Mouse (Mus musculus) limb, embryonic 11.5 days (tissue): Measurements from ENCODE around the gene Hs1bp3. TPM values are rescaled to one million over a fixed set of nuclear protein-coding genes. Genes with fewer than 3 reads are reported as not detected.
A peak's percentile ranks its signal among the peaks of the same experiment; 100 is the strongest.

Experiments
- ATAC-seq: fragments of 200-750 bp; cut with Nextera tagmentation; 2 replicates; pipeline ENCODE4 v1.8.0; 2017; ENCODE audit warnings: low read depth; ENCODE audit not compliant: insufficient number of reproducible peaks, low FRiP score, low TSS enrichment
- DNase-seq: peaks from one replicate; pipeline ENCODE4 v3.0.0-alpha.2; 2015; ENCODE audit warnings: low spot score
- H3K27ac ChIP-seq: fragments of 300-500 bp; sonication (generic); replicated peaks from 2 replicates; pipeline ENCODE4 v1.5.1; 2014; ENCODE audit warnings: low read depth, mild to moderate bottlenecking, low read length
- H3K27me3 ChIP-seq: fragments of 300-500 bp; sonication (generic); 2 replicates; pipeline ENCODE4 v1.6.1; 2014; ENCODE audit warnings: mild to moderate bottlenecking, low read length, mixed read lengths; ENCODE audit not compliant: control insufficient read depth, insufficient read depth
- H3K36me3 ChIP-seq: fragments of 300-500 bp; sonication (generic); 2 replicates; pipeline ENCODE4 v1.6.1; 2014; ENCODE audit warnings: mild to moderate bottlenecking, low read length, moderate library complexity, mixed read lengths; ENCODE audit not compliant: control insufficient read depth, insufficient read depth
- H3K4me1 ChIP-seq: fragments of 300-500 bp; sonication (generic); 2 replicates; pipeline ENCODE4 v1.6.1; 2014; ENCODE audit warnings: low read length, mixed read lengths; ENCODE audit not compliant: control insufficient read depth, insufficient read depth
- H3K4me2 ChIP-seq: fragments of 300-500 bp; sonication (generic); 2 replicates; pipeline ENCODE4 v1.6.1; 2014; ENCODE audit warnings: low read depth, mild to moderate bottlenecking, moderate library complexity; ENCODE audit not compliant: severe bottlenecking
- H3K4me3 ChIP-seq: fragments of 300-500 bp; sonication (generic); 2 replicates; pipeline ENCODE4 v1.5.1; 2014; ENCODE audit warnings: low read depth, low read length
- H3K9ac ChIP-seq: fragments of 300-500 bp; sonication (generic); 2 replicates; pipeline ENCODE4 v1.6.1; 2014; ENCODE audit warnings: mild to moderate bottlenecking, low read length
- H3K9me3 ChIP-seq: fragments of 300-500 bp; sonication (generic); 2 replicates; pipeline ENCODE4 v1.6.1; 2016; ENCODE audit warnings: low read length; ENCODE audit not compliant: control insufficient read depth
- WGBS: fragments of 180-500 bp; shearing (Covaris S2); extraction: QIAGEN DNeasy Blood & Tissue Kit; methylation state at CpG from one replicate; pipeline ENCODE4 v1.1.7; 2014; 5-methylcytosine and 5-hydroxymethylcytosine counted together
- polyA plus RNA-seq: library from polyadenylated mRNA; unstranded; fragments of >200 nt; fragmentation: Nextera tagmentation; extraction: Ambion mirVana; gene quantifications from 2 replicates; pipeline ENCODE4 v1.2.1, GENCODE M21; 2014

The Hs1bp3 gene
- polyA plus RNA-seq, 1 experiment from 2014 or later = 11.8 TPM

DNA sequence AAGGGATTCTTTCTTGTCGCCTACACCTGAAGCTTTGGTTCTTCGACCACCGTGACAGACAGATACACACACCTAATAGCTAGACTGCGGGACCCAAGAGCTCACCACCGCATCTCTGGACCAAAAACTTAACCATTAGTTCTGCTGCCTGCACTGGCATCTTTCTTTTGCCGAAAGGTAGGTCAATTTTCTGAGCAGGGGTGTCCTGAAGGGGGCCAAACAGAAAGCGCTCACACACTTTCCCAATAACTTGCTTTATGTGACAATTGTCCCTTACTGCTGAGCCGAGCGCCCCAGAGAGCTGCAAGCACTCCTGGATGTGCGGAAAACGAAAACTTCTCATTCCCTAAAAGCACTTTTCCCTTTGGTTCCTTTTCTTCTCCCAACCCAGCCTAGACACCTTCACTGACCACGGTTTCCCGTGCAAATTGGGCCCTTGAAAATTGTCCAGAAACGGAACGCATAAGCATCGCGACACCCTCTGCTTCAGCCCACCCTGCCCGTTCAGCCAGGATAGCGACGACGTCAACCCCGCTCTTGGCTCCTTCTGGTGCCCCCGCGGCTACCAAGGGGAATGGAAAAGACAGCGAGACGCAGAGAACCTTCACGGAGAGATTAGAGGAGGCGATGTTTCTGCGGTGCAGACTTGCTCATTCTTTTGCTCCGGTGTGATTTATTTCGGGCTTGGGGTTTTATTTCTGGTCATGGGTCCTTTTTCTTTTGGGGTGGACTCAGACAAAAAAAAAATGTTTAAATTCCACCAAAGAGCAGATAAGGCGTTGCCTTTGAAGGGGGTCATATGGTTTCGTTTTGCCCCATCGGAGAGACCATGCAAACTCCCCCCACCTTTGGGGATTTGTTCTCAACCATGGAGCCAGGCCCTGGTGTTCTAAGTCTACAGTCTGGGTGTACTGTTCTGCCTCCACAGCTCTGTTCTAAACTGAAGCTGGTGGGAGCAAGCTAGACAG, 13.8 kb upstream of the Hs1bp3 start:
- H3K4me1 ChIP-seq = peaks cover 13% of the 10 kb centered on the region

DNA sequence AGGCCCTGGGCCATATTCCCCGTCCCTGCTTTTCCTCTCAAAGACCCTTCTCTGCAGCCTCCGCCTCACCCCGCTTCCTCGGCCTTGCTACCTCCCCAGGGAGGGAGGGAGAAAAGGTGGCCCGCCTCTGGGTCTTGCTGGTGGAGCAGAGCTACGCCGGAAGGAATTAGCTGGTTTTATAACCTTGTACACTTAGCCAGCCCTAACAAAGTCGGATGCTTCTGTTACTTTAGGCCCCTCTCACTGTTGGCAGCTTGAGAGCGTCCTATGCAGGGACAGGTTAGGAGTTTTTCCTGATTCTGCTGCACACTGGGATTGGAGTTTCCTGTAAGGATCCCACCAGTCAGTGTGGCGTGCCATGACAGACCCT, 13.1 kb upstream of the Hs1bp3 start:
- Histone ChIP-seq H3K4me3 (no peak overlapping the region), H3K4me1 (peaks cover 13% of the 10 kb centered on the region), H3K9ac (no peak overlapping the region), H3K4me2 (no peak overlapping the region), H3K9me3 (no peaks in the 10 kb centered on the region), H3K27ac (no peak overlapping the region), H3K27me3 (peaks cover 78% of the 10 kb centered on the region), H3K36me3 (no peaks in the 10 kb centered on the region)
- DNase-seq (peak; percentile 58), ATAC-seq (no peak)
- 7% methylated on average over 10 of the region's 10 CpGs for WGBS

More for the DNA sequence above, 13.8 kb upstream of the Hs1bp3 start:
- Histone ChIP-seq H3K27ac (no peak overlapping the region), H3K36me3 (no peaks in the 10 kb centered on the region), H3K27me3 (peaks cover 74% of the 10 kb centered on the region), H3K4me2 (no peak overlapping the region), H3K4me3 (no peak overlapping the region; the same call in 1 of the 2 replicates), H3K9ac (no peak overlapping the region), H3K9me3 (no peaks in the 10 kb centered on the region)
- WGBS = 6% methylated on average over 34 of the region's 34 CpGs
- no peak for DNase-seq
- no peak for ATAC-seq

DNA sequence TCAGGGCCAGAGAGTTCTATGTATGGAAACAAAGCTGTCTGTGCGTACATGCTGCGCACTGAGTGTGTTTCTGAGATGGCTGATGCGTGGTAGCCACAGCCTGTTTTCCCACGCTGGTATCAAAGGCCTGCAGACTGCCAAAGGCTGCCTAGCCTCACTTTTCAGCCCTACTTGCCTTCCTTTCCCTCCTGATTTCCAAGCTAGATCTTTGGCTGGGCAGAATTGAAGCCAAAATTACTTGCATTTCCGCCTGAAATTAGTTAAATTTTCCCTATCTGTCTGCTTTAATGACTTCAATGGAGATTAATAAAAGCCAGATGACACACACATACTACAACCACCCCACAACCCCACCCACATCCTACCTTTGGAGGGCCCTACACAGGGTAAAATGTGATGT, 12.7 kb upstream of the Hs1bp3 start:
- Histone ChIP-seq H3K4me1 (peaks cover 13% of the 10 kb centered on the region), H3K27ac (no peak overlapping the region), H3K36me3 (no peaks in the 10 kb centered on the region), H3K9ac (no peak overlapping the region), H3K9me3 (no peaks in the 10 kb centered on the region), H3K27me3 (peaks cover 81% of the 10 kb centered on the region), H3K4me3 (no peak overlapping the region), H3K4me2 (no peak overlapping the region)
- WGBS = 25% methylated on average over 5 of the region's 5 CpGs
- DNase-seq = no peak
- ATAC-seq = no peak

DNA sequence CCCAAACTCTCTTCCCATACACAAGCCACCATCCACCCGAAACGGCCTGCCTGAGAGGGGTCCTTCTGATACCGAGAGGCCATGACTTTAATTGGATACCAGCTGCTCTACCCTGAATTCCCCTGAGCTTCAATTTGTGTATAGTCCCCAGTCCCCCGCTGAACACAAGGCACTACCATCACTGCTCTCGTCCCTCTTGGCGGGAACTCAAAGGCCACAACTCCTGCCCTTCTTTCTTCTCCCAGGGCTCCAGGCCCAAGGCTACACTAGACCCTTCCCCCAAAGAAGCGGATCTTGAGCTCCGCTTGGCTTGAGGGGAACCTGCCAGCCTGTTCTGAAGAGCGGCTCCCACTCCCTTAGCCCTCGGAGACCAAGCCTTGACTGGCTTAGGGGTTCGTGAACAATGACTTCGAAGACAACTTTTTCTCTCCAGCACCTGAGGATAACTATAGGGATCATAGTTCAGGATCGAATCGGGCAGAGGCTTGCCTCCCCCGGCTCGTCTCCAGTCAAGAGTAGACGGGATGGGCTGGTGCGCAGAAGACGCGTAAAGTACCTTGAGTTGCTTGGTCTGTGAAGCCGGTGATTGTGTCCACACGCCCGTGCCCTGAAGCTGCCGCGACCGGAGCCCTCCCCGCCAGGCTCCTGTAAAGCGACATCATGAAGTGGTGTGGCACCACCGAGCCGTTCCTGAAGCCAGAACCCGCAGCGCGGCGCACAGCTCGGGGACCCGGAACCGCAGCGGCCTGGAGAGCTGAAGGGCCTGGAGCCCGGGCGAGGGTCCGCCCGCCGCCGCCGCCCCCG, 12.0 kb upstream of the Hs1bp3 start:
- peaks cover 13% of the 10 kb centered on the region for H3K4me1 ChIP-seq
- H3K9me3 ChIP-seq = no peaks in the 10 kb centered on the region
- H3K36me3 ChIP-seq = no peaks in the 10 kb centered on the region
- H3K27me3 ChIP-seq = peaks cover 83% of the 10 kb centered on the region
- whole genome bisulfite sequencing = 3% methylated on average over 42 of the region's 46 CpGs
- H3K9ac ChIP-seq = peak overlapping the region; percentile 41
- H3K4me3 ChIP-seq = peak overlapping the region; percentile 44
- ATAC-seq (no peak), DNase-seq (peak; percentile 61)
- H3K27ac ChIP-seq = no peak overlapping the region
- peak overlapping the region; percentile 70 for H3K4me2 ChIP-seq

DNA sequence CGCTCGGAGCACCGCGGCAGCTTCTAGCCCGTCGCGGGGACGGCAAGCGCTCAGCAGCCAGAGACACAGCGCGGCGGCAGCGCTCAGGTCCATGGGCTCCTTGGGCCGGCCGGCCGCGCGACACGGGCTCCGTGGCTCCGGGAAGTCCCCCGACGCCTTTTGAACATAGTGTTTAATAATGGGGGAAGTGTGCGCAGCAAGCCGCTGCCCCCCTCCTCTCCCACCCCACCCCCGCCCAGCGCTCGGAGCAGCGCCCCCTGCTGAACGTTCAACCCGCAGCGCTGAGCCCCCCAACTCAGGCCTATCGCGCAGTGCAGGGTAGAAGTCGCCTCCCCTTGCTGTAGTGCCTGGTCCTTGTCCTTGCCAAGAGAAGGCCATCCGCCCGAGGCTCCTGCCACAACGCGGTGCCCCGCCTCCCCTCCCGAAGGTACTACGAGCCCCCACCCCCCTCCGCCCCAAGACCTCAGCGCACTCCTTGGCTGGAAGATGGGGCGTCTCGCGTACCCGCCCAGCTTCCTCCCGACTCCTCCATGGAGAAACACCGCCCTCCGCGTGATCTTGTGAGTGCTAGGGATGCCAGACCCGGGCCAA, 11.3 kb upstream of the Hs1bp3 start, which contains the start of gene Gdf7:
Gene Gdf7 (minus strand): TSS at position 114 of the 591 bp plus-strand sequence.
- Histone ChIP-seq H3K36me3 (no peaks in the 10 kb centered on the region), H3K9ac (peak within 1 kb of the TSS; percentile 41), H3K27me3 (peaks cover 78% of the 10 kb centered on the region), H3K4me1 (peaks cover 13% of the 10 kb centered on the region), H3K27ac (no peak within 1 kb of the TSS), H3K4me3 (peak within 1 kb of the TSS; percentile 44), H3K9me3 (no peaks in the 10 kb centered on the region), H3K4me2 (peak within 1 kb of the TSS; percentile 70)
- DNase-seq = peak; percentile 53
- ATAC-seq = 0 out of 2 replicates have a peak, but pooled peaks have one; percentile 10
- WGBS = under 1% methylated on average over 51 of the region's 53 CpGs

DNA sequence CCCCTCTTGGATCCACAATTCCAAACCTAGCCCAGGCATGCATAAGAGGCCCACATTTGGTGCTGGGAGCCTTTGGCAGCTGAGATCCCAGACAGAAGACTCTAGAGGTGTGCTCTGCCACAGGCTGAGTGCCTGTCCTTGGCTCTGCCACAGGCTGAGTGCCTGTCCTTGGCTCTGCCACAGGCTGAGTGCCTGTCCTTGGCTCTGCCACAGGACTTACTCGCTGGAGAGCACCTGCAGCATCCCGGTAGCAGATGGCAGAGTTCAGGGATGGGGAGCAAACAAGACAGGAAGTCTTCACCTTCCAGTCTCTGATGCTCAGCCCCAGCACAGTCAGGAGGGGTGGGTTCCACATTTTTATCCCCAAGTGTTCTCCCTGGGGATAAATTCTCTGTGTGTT, 8.0 kb upstream of the Hs1bp3 start:
- Histone ChIP-seq H3K27ac (no peak overlapping the region), H3K9me3 (no peaks in the 10 kb centered on the region), H3K4me1 (peaks cover 9% of the 10 kb centered on the region), H3K9ac (no peak overlapping the region), H3K4me2 (no peak overlapping the region), H3K36me3 (no peaks in the 10 kb centered on the region), H3K4me3 (no peak overlapping the region), H3K27me3 (peaks cover 49% of the 10 kb centered on the region)
- DNase-seq (no peak), ATAC-seq (no peak)
- 56% methylated on average over 2 of the region's 2 CpGs for WGBS

DNA sequence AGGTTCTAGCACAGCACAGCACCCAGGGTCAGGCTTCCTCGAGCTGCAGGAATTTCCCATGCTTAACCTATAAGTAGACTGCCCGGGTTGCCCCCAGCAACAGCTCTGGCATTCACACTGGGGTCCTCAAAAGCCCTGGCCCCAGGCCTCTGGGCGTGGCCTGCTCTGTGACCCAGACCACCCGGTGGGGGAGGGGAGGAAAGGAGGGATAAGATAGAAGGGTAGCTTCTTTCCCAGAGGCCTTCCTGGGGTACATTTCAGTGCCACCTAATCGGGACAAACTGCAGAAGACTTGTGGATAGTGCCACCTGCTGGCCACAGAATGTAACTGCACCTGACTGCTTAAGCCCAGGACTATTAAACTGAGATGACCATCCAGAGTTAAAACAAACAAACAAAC, 6.8 kb upstream of the Hs1bp3 start:
- H3K4me1 ChIP-seq = peaks cover 5% of the 10 kb centered on the region; the same call in 1 of the 2 replicates
- H3K27ac ChIP-seq = no peak overlapping the region
- DNase-seq (peak; percentile 83), ATAC-seq (peak; percentile 19; the same call in 1 of the 2 replicates)
- no peak overlapping the region for H3K9ac ChIP-seq
- H3K4me3 ChIP-seq = no peak overlapping the region
- peaks cover 43% of the 10 kb centered on the region for H3K27me3 ChIP-seq
- no peaks in the 10 kb centered on the region for H3K36me3 ChIP-seq
- no peak overlapping the region for H3K4me2 ChIP-seq
- WGBS = 10% methylated on average over 5 of the region's 5 CpGs
- H3K9me3 ChIP-seq = no peaks in the 10 kb centered on the region

DNA sequence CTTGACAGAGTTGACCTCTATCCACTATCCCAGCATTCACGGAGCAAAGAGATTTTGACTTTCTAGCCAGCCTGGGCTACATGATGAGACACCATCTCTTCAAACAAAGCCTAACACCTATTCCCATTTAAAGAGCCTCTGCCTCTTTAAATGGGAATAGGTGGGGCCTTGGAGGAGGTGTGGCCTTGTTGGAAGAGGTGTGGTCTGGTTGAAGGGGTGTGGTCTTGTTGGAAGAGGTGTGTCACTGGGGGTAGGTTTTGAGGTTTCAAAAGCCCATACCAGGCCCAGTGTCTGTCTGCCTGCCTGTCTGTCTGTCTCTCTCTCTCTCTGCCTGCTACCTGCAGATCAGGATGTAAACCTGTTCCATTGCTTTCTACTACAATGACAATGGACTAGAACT, 6.3 kb upstream of the Hs1bp3 start:
- H3K27ac ChIP-seq = no peak overlapping the region
- H3K4me3 ChIP-seq = no peak overlapping the region
- no peak for ATAC-seq
- H3K36me3 ChIP-seq = no peaks in the 10 kb centered on the region
- 76% methylated on average over 1 of the region's 1 CpGs for WGBS
- DNase-seq = no peak
- H3K27me3 ChIP-seq = peaks cover 40% of the 10 kb centered on the region
- no peak overlapping the region for H3K9ac ChIP-seq
- no peak overlapping the region for H3K4me2 ChIP-seq
- no peaks in the 10 kb centered on the region for H3K9me3 ChIP-seq
- peaks cover 5% of the 10 kb centered on the region; the same call in 1 of the 2 replicates for H3K4me1 ChIP-seq
